Mouse (Mus musculus): ENCODE results near the gene Opa3. TPM values are rescaled to one million over a fixed set of nuclear protein-coding genes. Genes with fewer than 3 reads are reported as not detected.
A peak's percentile ranks its signal among the peaks of the same experiment; 100 is the strongest.
"Not testable (repeated sequence)": the region's sequence is repeated elsewhere in the genome, so short reads cannot be mapped to it uniquely, and the experiment has no call there.

The Opa3 gene
- polyA plus RNA-seq, 1 experiment from 2014 or later = 28.4 TPM

- WGBS = under 1% methylated on average over 62 of the region's 62 CpGs
- H3K4me3 ChIP-seq = peak within 1 kb of the TSS; percentile 98
- no peaks in the 10 kb centered on the region; the same call in 1 of the 2 replicates for H3K9me3 ChIP-seq
- H3K36me3 ChIP-seq = peaks cover 8% of the 10 kb centered on the region; the same call in 1 of the 2 replicates
- peak within 1 kb of the TSS; percentile 95 for H3K4me2 ChIP-seq
- peak within 1 kb of the TSS; percentile 97 for H3K27ac ChIP-seq
- H3K27me3 ChIP-seq = no peaks in the 10 kb centered on the region
- H3K9ac ChIP-seq = peak within 1 kb of the TSS; percentile 87
- ATAC-seq (ENCODE audit: insufficient number of reproducible peaks, low FRiP score, low TSS enrichment, low read depth) = peak; percentile 68
- peaks cover 33% of the 10 kb centered on the region for H3K4me1 ChIP-seq
Measured at GRCm38 (mm10) chr7:19271238-19272172, 43.4 kb downstream of the Opa3 start, which contains the start of gene Vasp. TSS of gene Vasp (minus strand) at chr7:19271817.

GRCm38 (mm10) chr7:19272173-19272764, 44.1 kb downstream of the Opa3 start:
- peak; percentile 77 for ATAC-seq (ENCODE audit: insufficient number of reproducible peaks, low FRiP score, low TSS enrichment, low read depth)
- Histone ChIP-seq H3K27ac (peak overlapping the region; percentile 97), H3K4me2 (peak overlapping the region; percentile 95), H3K9ac (peak overlapping the region; percentile 87), H3K9me3 (no peaks in the 10 kb centered on the region; the same call in 1 of the 2 replicates), H3K4me1 (peaks cover 27% of the 10 kb centered on the region), H3K27me3 (no peaks in the 10 kb centered on the region), H3K4me3 (peak overlapping the region; percentile 98), H3K36me3 (peaks cover 6% of the 10 kb centered on the region; the same call in 1 of the 2 replicates)
- under 1% methylated on average over 35 of the region's 36 CpGs for WGBS

GRCm38 (mm10) chr7:19276253-19276652, 48.1 kb downstream of the Opa3 start:
- no peak overlapping the region for H3K9ac ChIP-seq
- peaks cover 13% of the 10 kb centered on the region for H3K4me1 ChIP-seq
- no peaks in the 10 kb centered on the region; the same call in 1 of the 2 replicates for H3K9me3 ChIP-seq
- ATAC-seq (ENCODE audit: insufficient number of reproducible peaks, low FRiP score, low TSS enrichment, low read depth) = no peak
- 50% methylated on average over 4 of the region's 4 CpGs for WGBS
- H3K27me3 ChIP-seq = peaks cover 37% of the 10 kb centered on the region
- no peak overlapping the region for H3K4me2 ChIP-seq
- H3K27ac ChIP-seq = no peak overlapping the region
- no peak overlapping the region for H3K4me3 ChIP-seq
- H3K36me3 ChIP-seq = no peaks in the 10 kb centered on the region

- no peak for ATAC-seq (ENCODE audit: insufficient number of reproducible peaks, low FRiP score, low TSS enrichment, low read depth)
- peak overlapping the region; percentile 26 for H3K4me3 ChIP-seq
- no peaks in the 10 kb centered on the region; the same call in 1 of the 2 replicates for H3K9me3 ChIP-seq
- peaks cover 60% of the 10 kb centered on the region for H3K27me3 ChIP-seq
- no peak overlapping the region for H3K9ac ChIP-seq
- peaks cover 23% of the 10 kb centered on the region for H3K4me1 ChIP-seq
- 3% methylated on average over 34 of the region's 34 CpGs for WGBS
- H3K4me2 ChIP-seq = peak overlapping the region; percentile 36
- H3K27ac ChIP-seq = no peak overlapping the region
- no peaks in the 10 kb centered on the region for H3K36me3 ChIP-seq
Measured at GRCm38 (mm10) chr7:19279052-19279451, 50.9 kb downstream of the Opa3 start.

GRCm38 (mm10) chr7:19279581-19280114, 51.5 kb downstream of the Opa3 start, which contains the start of gene Ppm1n:
TSS of gene Ppm1n (minus strand) at chr7:19280064.
- 1% methylated on average over 46 of the region's 46 CpGs for WGBS
- H3K9me3 ChIP-seq = no peaks in the 10 kb centered on the region; the same call in 1 of the 2 replicates
- H3K27ac ChIP-seq = no peak within 1 kb of the TSS
- peak within 1 kb of the TSS; percentile 36 for H3K4me2 ChIP-seq
- H3K27me3 ChIP-seq = peaks cover 60% of the 10 kb centered on the region
- no peak within 1 kb of the TSS for H3K9ac ChIP-seq
- peaks cover 23% of the 10 kb centered on the region for H3K4me1 ChIP-seq
- H3K4me3 ChIP-seq = peak within 1 kb of the TSS; percentile 26
- ATAC-seq (ENCODE audit: insufficient number of reproducible peaks, low FRiP score, low TSS enrichment, low read depth) = no peak
- H3K36me3 ChIP-seq = no peaks in the 10 kb centered on the region

GRCm38 (mm10) chr7:19281680-19282304, 53.7 kb downstream of the Opa3 start:
- WGBS = 33% methylated on average over 6 of the region's 6 CpGs
- not testable (repeated sequence) for H3K9ac ChIP-seq; H3K36me3 ChIP-seq; ATAC-seq (ENCODE audit: insufficient number of reproducible peaks, low FRiP score, low TSS enrichment, low read depth); H3K27ac ChIP-seq; H3K9me3 ChIP-seq
- H3K4me3 ChIP-seq = peak overlapping the region; percentile 57
- H3K27me3 ChIP-seq = peaks cover 60% of the 10 kb centered on the region
- peaks cover 23% of the 10 kb centered on the region for H3K4me1 ChIP-seq
- peak overlapping the region; percentile 100 for H3K4me2 ChIP-seq

- peaks cover 23% of the 10 kb centered on the region for H3K4me1 ChIP-seq
- no peaks in the 10 kb centered on the region for H3K36me3 ChIP-seq
- peak within 1 kb of the TSS; percentile 100 for H3K4me2 ChIP-seq
- no peaks in the 10 kb centered on the region for H3K9me3 ChIP-seq
- peaks cover 60% of the 10 kb centered on the region for H3K27me3 ChIP-seq
- peak; percentile 26; the same call in 1 of the 2 replicates for ATAC-seq (ENCODE audit: insufficient number of reproducible peaks, low FRiP score, low TSS enrichment, low read depth)
- H3K4me3 ChIP-seq = peak within 1 kb of the TSS; percentile 57
- H3K9ac ChIP-seq = no peak within 1 kb of the TSS
- no peak within 1 kb of the TSS for H3K27ac ChIP-seq
- under 1% methylated on average over 37 of the region's 37 CpGs for WGBS
Measured at GRCm38 (mm10) chr7:19282385-19282784, 54.3 kb downstream of the Opa3 start, which contains the start of gene Rtn2. TSS of gene Rtn2 (plus strand) at chr7:19282624.

GRCm38 (mm10) chr7:19282791-19283405, 54.8 kb downstream of the Opa3 start:
- H3K4me1 ChIP-seq = peaks cover 23% of the 10 kb centered on the region
- peaks cover 57% of the 10 kb centered on the region for H3K27me3 ChIP-seq
- WGBS = under 1% methylated on average over 35 of the region's 35 CpGs

GRCm38 (mm10) chr7:19283406-19283804, 55.3 kb downstream of the Opa3 start:
- Histone ChIP-seq H3K9me3 (no peaks in the 10 kb centered on the region), H3K36me3 (no peaks in the 10 kb centered on the region), H3K27me3 (peaks cover 52% of the 10 kb centered on the region), H3K4me2 (peak overlapping the region; percentile 100; the same call in 1 of the 2 replicates), H3K27ac (no peak overlapping the region), H3K4me1 (peaks cover 23% of the 10 kb centered on the region), H3K4me3 (no peak overlapping the region), H3K9ac (no peak overlapping the region)
- WGBS = 33% methylated on average over 14 of the region's 14 CpGs
- ATAC-seq (ENCODE audit: insufficient number of reproducible peaks, low FRiP score, low TSS enrichment, low read depth) = no peak

More at GRCm38 (mm10) chr7:19282791-19283405, 54.8 kb downstream of the Opa3 start:
- Histone ChIP-seq H3K9me3 (no peaks in the 10 kb centered on the region), H3K27ac (no peak overlapping the region), H3K36me3 (no peaks in the 10 kb centered on the region), H3K4me3 (peak overlapping the region; percentile 57), H3K9ac (no peak overlapping the region), H3K4me2 (peak overlapping the region; percentile 100)
- ATAC-seq (ENCODE audit: insufficient number of reproducible peaks, low FRiP score, low TSS enrichment, low read depth) = peak; percentile 61; the same call in 1 of the 2 replicates

GRCm38 (mm10) chr7:19284763-19285162, 56.6 kb downstream of the Opa3 start:
- peaks cover 14% of the 10 kb centered on the region for H3K4me1 ChIP-seq
- H3K9me3 ChIP-seq = no peaks in the 10 kb centered on the region
- H3K4me2 ChIP-seq = no peak overlapping the region
- no peak overlapping the region for H3K9ac ChIP-seq
- no peak overlapping the region for H3K27ac ChIP-seq
- H3K36me3 ChIP-seq = no peaks in the 10 kb centered on the region
- H3K4me3 ChIP-seq = no peak overlapping the region
- peaks cover 38% of the 10 kb centered on the region for H3K27me3 ChIP-seq
- 27% methylated on average over 4 of the region's 4 CpGs for WGBS
- no peak for ATAC-seq (ENCODE audit: insufficient number of reproducible peaks, low FRiP score, low TSS enrichment, low read depth)

All from limb, embryonic 15.5 days (tissue).